Mouse (Mus musculus) R1 (cell line): ENCODE data around the gene Chchd3.

Source experiments
- DNase-seq: peaks from one replicate; pipeline ENCODE4 v3.0.0-alpha.2; 2018; ENCODE audit warnings: low read depth, low spot score

The Chchd3 gene

GRCm38 (mm10) chr6:33059735-33060576 is at the start of gene Chchd3:
TSS of gene Chchd3 (minus strand) at chr6:33060260.
- DNase-seq, result peak; percentile 100

DNA sequence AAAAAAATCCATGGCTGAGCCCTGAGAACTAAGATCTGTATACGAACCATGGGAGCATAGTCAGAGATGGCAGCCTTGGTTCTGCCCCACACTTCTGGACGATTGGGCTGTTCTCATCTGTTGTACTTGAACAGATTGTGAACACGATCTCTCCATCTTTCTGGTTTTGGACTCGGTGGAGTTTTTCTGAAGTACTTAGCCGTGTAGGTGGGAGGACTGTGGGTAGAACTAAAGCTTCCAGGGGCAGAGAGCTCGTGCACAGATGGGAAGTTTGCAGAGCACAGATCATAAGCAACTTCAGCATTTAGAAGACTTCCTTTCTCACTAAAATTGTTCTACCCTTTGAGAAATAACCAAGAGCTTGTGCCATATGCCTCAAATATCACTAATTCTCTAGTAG is 44.6 kb upstream of the Chchd3 start:
- no peak for DNase-seq

DNA sequence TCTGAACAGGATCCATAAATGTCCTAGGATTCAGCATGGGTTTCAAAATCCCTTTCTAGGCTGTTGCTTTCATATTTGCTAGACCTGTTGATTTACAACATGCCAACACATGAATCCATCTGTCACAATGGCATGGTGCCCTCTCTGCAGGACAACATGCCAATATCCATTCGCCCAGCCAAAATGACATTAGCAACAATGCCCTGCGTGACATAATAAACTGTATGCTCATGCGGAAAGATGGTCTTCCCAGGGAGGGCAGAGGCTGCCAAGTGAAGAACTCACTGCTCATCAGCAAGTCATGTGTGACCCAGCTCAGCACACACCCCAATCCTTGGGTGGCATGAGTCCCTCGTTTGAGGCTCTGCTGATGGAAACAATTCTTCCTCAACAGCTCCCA is 38.8 kb upstream of the Chchd3 start:
- no peak for DNase-seq

GRCm38 (mm10) chr6:33094671-33095233 is 34.7 kb upstream of the Chchd3 start:
- no peak for DNase-seq

DNA sequence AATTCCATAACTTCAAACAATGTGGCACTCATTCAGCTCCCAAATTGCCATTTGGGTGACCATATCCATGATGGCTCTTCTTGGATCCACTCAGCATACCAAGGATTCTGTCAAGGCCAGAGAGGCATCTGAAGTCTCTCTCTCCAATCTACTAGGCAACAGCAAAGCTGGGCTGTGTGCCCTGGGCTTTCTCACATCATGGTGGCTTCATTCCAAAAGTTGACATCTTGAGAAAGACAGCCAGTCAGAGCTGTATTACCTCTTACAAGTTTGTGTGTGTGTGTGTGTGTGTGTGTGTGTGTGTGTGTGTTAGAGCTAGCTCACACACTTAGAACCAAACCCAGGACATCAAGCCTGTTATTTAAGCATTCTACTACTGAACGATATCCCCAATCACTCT is 20.1 kb upstream of the Chchd3 start:
- no peak for DNase-seq

DNA sequence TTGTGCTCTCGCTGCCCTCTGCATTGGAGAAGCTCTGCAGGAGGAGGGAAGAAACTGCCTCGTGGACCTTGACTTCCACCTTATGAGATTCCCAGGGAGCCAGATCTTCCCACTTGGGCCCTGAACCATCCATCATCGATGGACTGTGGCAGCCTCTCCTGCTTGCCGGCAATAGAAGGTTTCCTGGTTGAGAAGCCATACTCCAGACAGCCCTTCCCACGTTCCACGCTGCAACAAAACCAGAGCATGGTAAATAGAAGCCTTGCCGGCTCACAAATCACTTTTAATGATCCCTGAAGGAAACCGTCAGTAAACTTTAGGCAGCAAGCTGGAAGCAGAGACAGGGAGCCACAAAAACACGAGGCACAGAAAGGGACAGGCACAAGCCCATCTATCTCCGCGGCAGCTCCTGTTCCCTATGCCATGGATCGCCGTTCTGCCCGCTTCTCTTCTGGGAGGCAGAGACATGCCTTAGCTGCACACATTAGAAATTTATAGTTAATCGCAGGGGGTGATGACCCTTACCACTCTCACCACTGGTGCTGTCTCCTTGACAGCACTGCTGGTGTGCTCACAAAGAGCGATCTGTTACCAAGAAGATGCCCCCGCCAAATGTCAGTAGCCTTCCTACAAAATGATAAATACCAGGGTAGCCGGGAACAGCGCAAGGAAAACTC is 18.3 kb upstream of the Chchd3 start:
- DNase-seq, result no peak

GRCm38 (mm10) chr6:33066462-33066861 is 6.4 kb upstream of the Chchd3 start:
- DNase-seq, result no peak

GRCm38 (mm10) chr6:33059276-33059675 is 784 bp downstream of the Chchd3 start:
- no peak for DNase-seq

- no peak for DNase-seq
Measured at GRCm38 (mm10) chr6:33056392-33056791, 3.7 kb downstream of the Chchd3 start.

GRCm38 (mm10) chr6:33055663-33056062 is 4.4 kb downstream of the Chchd3 start:
- DNase-seq, result no peak

DNA sequence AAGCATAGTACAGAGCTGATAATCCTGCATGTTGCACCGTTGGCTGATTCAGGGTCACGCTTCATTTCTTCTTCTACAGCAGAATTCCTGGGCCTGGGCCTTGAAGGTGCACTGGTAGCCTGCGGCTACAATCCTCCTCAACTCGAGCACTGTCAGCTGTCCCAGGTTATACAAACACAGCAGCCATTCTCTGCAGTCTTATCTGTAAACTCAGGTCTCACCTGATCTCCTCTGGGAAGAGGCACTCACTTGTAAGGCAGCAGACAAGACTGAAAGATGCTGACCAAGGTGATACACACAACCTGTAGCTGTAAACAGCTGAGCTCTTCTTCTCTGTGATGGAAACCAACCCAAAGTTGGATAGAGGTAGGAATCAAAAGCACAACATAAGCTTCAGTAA is 5.1 kb downstream of the Chchd3 start:
- DNase-seq, result no peak

DNA sequence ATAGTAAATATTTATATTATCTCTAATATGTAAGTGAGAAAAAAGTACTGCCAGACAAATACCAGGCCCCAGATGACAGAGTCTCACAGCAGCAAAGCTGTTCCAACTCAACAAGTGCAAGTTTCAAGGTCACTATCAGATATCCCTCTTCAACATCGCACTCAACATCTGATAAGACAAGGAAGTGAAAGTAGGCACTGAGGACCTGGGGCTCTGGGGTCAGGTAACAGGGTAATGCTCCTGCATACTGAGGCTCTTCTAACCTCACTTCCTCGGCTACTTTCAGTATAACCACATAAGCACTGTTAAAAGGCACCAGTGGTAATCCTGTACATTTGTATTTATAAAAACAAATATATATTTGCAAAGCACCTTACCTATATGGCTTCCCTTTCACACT is 8.4 kb downstream of the Chchd3 start:
- DNase-seq, result no peak

DNA sequence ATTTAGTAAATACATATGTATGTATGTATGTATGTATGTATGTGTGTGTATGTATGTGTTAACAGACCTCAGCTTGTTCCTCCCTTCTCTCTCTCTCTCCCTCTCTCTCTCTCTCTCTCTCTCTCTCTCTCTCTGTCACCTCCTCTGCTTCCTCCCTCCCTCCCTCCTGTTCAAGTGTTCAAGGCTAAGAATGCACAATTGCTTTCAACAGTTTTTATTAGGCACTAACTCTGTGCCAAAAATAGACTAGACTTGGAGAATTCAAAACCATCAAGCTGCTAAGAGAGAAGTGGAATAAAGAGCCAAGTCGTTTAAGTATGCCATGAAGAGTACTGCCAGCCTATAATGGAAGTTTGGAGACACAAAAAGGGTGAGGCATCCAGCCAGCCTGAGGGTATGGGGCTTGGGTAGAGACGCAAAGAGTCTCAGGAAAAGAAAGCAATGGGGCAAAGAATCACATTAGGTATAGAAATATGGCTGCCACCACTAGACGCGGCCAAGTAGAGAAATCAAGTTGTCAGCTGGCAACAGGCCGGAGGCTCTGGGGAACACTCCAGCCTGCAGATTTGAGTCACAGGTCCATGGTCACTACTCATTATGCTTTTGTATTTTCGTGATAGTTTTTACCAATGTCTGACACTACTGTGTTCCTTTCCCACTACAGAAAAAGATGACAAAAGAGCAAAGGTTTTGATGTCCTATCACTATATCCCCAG is 10.2 kb downstream of the Chchd3 start:
- no peak for DNase-seq

DNA sequence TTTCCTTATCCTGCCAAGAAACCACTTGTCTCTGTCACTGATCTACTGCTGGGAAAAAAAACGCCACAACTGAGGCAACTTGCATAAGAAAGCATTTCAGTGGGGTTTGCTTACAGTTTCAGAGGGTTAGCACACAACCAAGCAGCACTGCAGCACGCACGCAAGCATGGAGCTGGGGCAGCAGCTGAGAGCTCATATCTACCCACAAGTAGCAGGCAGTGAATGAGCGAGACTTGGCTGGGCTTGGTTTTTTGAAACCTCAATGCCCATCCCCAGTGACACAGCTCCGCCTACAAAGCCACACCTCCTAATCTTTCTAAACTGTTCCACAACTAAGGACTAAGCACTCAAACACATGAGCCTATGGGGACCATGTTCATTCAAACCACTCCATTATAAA is 16.6 kb downstream of the Chchd3 start:
- peak; percentile 24 for DNase-seq

DNA sequence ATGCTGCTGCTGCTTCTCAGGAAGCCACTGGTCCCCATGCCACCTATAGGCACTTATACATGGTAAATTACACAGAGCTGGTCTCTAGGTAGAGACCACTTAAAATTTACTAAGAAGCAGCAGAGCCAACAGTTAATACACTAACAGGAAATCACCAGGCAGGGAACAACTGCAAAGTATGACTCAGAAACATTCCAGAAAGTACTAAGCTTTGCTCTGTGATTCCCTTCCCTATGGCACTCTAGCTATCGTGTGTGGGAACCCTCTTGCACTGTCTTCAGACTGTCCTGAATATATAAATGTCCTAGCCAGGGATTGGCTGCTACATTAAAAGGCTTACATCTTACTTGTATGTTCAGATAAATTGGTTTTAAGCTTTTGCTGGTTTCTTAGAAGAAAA is 17.2 kb downstream of the Chchd3 start:
- no peak for DNase-seq

DNA sequence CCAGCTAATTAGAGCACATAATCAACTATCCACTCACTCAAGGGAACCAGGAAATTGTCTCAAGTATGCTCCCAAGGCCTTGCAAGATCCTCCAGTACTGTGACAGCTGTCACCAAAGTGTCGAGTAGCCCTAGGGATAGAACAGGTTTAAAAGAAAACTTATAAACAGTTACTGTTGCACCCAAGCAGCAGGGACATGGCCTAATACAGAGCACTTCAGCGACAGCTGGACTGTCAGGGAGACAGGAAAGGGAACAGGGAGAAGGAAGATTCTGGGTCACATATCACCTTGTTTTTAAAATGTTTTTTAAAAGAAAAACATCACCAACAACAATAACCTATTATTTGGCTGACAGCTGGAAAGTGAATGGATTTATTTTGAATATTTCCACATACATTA is 18.1 kb downstream of the Chchd3 start:
- no peak for DNase-seq

DNA sequence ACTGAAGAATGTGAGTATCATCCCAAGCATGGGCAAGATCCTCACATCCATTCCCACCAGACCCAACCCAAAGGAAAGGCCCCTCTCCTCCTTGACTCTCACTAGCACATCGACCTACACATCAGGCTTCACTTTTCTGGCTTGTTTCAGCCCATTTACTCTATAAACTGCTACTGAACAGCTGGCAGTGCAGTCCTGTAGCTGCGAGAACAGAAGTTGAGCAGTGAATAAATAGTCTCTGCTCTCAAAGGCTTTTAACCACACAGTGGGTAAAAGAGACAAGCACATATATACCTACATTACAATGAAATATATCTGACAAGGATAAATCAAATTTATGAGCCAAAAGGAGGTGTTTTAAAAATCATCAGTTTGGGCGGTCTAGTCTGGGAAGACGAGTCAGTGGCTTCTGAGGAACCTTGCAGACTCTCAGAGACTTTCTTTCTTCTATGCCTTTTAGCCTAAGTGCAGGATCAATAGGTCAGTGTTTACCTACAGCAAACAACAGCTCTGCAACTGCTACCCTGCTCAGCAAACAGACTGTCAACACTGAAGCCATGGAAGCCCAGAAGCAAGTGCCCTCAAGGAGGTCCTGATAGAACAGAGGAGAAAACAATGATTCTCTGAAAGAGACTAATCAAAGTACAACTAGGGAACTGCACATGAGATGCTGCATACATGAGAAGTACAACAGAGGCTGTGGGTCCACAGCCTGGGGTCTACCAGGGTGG is 19.5 kb downstream of the Chchd3 start:
- DNase-seq, result no peak

GRCm38 (mm10) chr6:33032543-33032942 is 27.5 kb downstream of the Chchd3 start:
- no peak for DNase-seq

DNA sequence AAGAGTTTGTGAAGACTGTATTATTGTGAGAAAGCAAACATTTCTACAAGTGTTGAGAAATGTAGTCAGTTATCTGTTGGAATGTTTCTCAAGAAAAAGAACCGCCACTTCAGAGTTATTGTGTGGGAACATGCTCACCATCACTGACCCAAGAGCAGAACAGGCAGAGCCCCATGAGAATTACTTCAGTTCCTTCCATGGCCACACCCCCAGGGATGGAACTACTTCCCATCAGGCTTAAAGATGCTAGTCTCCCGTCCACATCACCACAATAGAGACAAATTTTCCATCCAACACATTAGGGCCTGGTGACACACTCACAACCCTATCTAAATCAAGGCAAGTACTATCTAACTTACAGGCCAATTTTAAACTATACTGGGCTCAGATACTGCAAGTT is 28.4 kb downstream of the Chchd3 start:
- DNase-seq, result no peak

DNA sequence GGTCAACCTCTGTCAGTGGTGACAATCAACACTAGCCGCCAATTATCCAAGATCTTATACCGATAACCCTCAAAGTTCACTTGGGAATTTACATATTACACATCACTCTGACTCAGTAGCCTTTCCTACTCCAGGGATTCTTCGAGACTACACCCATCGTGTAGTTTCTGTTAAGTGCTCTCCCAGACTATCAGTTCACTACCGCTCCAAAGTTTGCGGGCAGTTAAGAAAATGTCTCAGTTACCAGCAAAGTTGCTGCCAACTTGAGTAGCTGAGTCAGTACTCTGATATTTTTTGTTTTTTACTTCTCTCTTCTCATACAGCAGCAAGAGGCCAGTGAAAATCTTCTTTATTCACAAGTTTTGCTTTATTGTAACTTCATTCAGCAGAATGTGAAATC is 31.8 kb downstream of the Chchd3 start:
- DNase-seq, result no peak

- no peak for DNase-seq
Measured at GRCm38 (mm10) chr6:33025041-33025440, 35.0 kb downstream of the Chchd3 start.

DNA sequence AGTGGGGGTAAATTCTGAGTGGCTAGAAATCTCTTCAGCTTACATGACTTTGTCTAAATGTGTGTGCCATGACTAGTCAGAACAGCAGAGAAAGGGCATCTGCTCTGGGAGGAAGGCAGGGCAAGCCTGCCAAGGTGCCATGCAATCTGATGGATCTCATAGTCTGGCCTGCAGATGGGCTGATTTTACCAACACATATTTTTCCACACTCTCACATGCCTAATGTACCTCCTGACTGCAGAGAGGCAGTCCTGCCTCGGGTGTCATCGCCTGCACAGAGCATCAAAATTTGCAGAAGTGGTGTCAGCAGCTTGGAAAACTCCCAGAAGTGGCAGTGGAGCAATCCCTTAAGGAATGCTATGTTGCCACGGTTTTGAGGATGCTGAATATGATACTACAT is 55.5 kb downstream of the Chchd3 start:
- DNase-seq, result no peak
